Mouse (Mus musculus) adrenal gland, adult (tissue): ENCODE data around the gene Gm20388.

Experiments used
- DNase-seq, 2 experiments: peaks; one replicate each; pipeline ENCODE4 v3.0.0; 2022 to 2023; ENCODE audit warnings: low spot score in 1 of 2; ENCODE audit not compliant: inconsistent age in 2 of 2

Gm20388 gene

GRCm38 (mm10) chr8:120243916-120244451 is 333.3 kb downstream of the Gm20388 start:
- DNase-seq, result no peak

- DNase-seq, result no peak
Measured at GRCm38 (mm10) chr8:120244553-120244952, 333.9 kb downstream of the Gm20388 start.

GRCm38 (mm10) chr8:120247618-120248017 is 337.0 kb downstream of the Gm20388 start:
- DNase-seq, result no peak

GRCm38 (mm10) chr8:120248031-120248430 is 337.4 kb downstream of the Gm20388 start:
- no peak for DNase-seq

GRCm38 (mm10) chr8:120248451-120248850 is 337.8 kb downstream of the Gm20388 start:
- DNase-seq, result no peak

- DNase-seq, result no peak
Measured at GRCm38 (mm10) chr8:120249800-120250336, 339.2 kb downstream of the Gm20388 start.

- peak in 1 of 2 experiments; percentile 52 for DNase-seq
Measured at GRCm38 (mm10) chr8:120250750-120251410, 340.2 kb downstream of the Gm20388 start.

GRCm38 (mm10) chr8:120251411-120252035 is 340.9 kb downstream of the Gm20388 start:
- no peak for DNase-seq

GRCm38 (mm10) chr8:120253626-120254025 is 343.0 kb downstream of the Gm20388 start:
- peak; percentile 79 to 83 for DNase-seq

- no peak for DNase-seq
Measured at GRCm38 (mm10) chr8:120255406-120255987, 344.9 kb downstream of the Gm20388 start.

- DNase-seq, result no peak
Measured at GRCm38 (mm10) chr8:120256958-120257357, 346.3 kb downstream of the Gm20388 start.

- no peak for DNase-seq
Measured at GRCm38 (mm10) chr8:120259206-120259605, 348.6 kb downstream of the Gm20388 start.

GRCm38 (mm10) chr8:120260677-120261076 is 350.0 kb downstream of the Gm20388 start:
- DNase-seq, result no peak

GRCm38 (mm10) chr8:120261338-120262120 is 350.9 kb downstream of the Gm20388 start:
- no peak for DNase-seq

- DNase-seq, result no peak
Measured at GRCm38 (mm10) chr8:120263879-120264278, 353.2 kb downstream of the Gm20388 start.

- no peak for DNase-seq
Measured at GRCm38 (mm10) chr8:120264388-120264943, 353.8 kb downstream of the Gm20388 start.

GRCm38 (mm10) chr8:120264944-120265453 is 354.4 kb downstream of the Gm20388 start:
- DNase-seq, result peak; percentile 76 to 87

GRCm38 (mm10) chr8:120265471-120265870 is 354.8 kb downstream of the Gm20388 start:
- peak; percentile 79 to 81 for DNase-seq

- DNase-seq, result no peak
Measured at GRCm38 (mm10) chr8:120268541-120268980, 357.9 kb downstream of the Gm20388 start.

- peak; percentile 91 to 95 for DNase-seq
Measured at GRCm38 (mm10) chr8:120270449-120270848, 359.8 kb downstream of the Gm20388 start.
